Mouse (Mus musculus) brain, embryonic 14.5 days (tissue): Measurements from ENCODE around the gene Tmpo.

Source experiments
- CTCF ChIP-seq: fragments of 200-500 bp; IDR thresholded peaks from 2 replicates; pipeline ENCODE4 v1.5.1; 2012; ENCODE audit warnings: inconsistent platforms, mild to moderate bottlenecking, moderate library complexity, borderline replicate concordance; ENCODE audit not compliant: insufficient read depth, insufficient read length; ENCODE audit errors: extremely low read depth
- POLR2A ChIP-seq: fragments of 200-500 bp; IDR thresholded peaks from 2 replicates; pipeline ENCODE4 v1.6.1; 2012; ENCODE audit warnings: mild to moderate bottlenecking, inconsistent platforms, borderline replicate concordance; ENCODE audit not compliant: poor library complexity, insufficient read depth, insufficient read length, severe bottlenecking; ENCODE audit errors: extremely low read depth

DNA sequence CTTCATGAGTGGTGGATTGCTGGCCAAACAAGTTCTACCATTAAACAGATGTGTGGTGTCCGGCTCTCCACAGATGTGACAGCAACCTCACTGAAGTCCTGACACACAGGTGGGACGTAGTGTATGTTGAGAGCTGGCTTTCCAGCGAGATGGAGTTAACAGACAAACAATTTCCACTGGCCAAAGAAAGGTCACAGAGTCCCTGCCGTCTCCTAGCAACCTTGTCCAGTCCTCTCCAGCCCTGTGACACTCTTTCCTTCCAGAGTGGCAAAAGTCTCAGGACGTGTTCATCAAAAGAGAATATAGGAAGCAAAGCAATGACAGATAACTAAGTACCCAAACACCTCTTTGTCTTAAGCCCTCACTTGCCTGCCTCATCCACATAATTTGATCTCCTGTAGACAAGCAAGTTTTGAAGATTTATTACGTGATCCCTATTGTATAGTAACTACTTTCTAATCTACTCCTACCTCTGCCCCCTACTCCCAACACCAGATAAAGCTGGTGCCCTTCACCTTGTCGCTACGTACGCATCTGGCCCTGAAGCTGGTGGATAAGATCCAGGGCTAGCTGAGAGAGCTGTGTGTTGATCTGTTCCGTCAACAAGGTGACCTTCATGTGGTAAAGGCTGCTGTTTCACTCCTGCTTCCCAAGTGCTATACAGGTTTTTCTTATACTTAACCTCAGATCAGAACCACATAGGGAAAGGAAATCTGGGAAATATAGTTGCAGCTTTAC is 54.3 kb downstream of the Tmpo start:
- TF ChIP-seq CTCF (no peak), POLR2A (no peak)
